Mouse (Mus musculus) urinary bladder, postnatal 4 days (tissue): Measurements from ENCODE around the gene Uba7.
A peak's percentile ranks its signal among the peaks of the same experiment; 100 is the strongest.

ENCODE experiments used
- DNase-seq, 2 experiments: peaks; one replicate each; pipeline ENCODE4 v3.0.0; 2021 to 2022; ENCODE audit warnings: low spot score in 2 of 2

The Uba7 gene

GRCm38 (mm10) chr9:107961881-107962280, 13.4 kb upstream of the Uba7 start:
- DNase-seq = no peak

- DNase-seq = no peak
These were observed 12.4 kb upstream of the Uba7 start for GRCm38 (mm10) chr9:107962916-107963315.

GRCm38 (mm10) chr9:107963700-107964099, 11.6 kb upstream of the Uba7 start:
- DNase-seq = peak; percentile 73 to 90

DNA sequence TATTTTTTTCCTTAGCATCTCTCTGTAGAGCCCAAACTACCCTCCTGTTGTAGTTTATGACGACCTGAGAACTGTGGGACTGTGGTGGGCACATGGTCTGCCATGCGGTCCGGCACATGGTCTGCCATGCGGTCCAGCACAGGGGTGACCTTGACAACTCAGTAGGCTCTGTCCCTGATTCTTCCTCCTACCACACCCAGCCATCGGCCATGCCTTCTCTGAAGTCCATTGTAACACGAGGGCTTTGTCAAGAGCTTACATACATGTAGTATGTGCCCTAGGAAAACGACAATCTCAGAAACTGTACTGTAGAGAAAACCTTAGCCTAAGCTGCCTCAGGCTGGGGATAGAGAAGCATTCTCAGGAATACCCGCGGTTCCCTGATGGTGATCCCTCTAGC, 10.6 kb upstream of the Uba7 start:
- DNase-seq = no peak

DNA sequence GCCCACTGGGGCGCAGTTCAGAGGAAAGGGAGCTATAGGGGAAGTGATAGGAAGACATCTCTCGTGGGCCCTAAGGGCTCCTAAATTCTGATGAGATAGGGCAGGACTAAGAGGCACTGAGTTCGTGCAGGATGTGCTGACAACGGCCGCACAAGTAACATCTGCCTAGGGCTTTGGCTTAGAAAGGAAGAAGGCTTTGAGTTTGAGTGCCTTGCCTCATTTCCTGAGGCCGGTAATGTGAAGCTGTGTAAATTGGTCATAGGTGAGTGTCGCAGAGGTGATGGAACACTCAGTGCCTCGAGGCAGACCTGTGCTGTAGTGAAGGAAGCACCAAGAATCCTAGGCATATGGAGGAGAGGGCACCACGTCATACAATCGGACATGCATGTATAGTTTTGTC, 8.6 kb upstream of the Uba7 start:
- no peak for DNase-seq

- DNase-seq = no peak
These were observed 7.9 kb upstream of the Uba7 start for GRCm38 (mm10) chr9:107967437-107967836.

GRCm38 (mm10) chr9:107968531-107968930, 6.8 kb upstream of the Uba7 start:
- DNase-seq = no peak

DNA sequence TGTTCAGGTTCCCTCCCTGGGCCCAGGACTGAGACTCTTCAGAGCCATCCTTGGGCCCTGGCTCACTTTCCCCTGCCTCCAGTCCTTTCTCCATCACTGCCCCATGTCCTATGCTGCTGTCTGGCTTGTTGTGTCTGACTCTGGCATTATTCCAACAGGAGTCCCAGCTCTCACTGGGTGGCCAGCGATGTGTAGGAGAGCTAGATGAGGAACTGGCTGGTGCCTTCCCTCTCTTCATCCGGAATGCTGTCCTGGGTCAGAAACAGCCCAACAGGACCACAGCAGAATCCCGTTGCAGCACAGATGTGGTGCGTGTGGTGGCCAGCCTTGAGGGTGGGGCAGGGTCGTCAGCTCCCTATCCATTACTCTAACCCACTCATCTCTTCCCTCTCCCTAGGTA, 5.0 kb upstream of the Uba7 start:
- no peak for DNase-seq

DNA sequence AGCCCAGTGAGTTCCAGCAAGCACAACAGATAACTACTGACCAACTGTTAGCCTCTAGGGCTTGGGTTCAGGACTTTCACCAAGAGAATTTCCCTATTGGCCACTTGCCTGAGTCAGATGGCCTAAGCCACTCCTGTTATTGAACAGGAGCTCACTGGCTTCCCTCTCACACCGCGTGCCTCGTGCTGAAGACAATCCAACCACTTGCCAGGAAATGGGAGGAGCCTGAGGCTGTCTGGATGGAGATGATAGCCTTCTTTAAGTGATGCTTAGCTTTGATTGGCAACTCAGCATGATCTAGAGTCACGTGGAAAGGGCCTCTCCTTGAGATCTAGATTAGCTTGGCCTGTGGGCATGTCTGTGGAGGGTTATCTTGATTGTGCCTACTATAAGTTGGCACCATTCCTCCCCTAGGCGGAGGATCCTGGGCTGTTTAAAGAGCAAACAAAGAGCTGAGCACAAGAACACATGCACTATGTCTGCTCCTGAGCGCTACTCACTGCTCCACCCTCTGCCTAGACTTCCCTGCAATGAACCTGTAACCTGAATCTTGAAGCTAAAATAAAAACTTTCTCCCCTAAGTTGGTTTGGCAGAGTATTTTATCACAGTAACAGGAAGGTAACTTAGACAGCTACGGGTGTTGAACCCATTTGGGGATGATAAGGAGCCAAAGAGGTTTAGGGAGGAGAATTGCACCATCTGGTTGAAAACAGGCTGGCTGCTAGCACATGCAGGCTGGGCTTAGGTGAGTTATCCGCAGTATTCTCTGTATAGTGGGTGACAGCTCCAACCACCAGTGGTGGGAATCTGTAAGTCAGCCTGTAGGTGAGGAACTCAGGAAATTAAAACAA, 3.4 kb upstream of the Uba7 start:
- DNase-seq = no peak

GRCm38 (mm10) chr9:107974491-107975171, 674 bp upstream of the Uba7 start:
- no peak for DNase-seq

GRCm38 (mm10) chr9:107978815-107979214, 3.5 kb downstream of the Uba7 start:
- no peak for DNase-seq

- no peak for DNase-seq
These were observed 6.6 kb downstream of the Uba7 start for GRCm38 (mm10) chr9:107981684-107982605.

- peak; percentile 83 to 84 for DNase-seq
These were observed 7.5 kb downstream of the Uba7 start, which contains the start of gene Gm20661 for GRCm38 (mm10) chr9:107982681-107983346. TSS of gene Gm20661 (plus strand) at chr9:107983058.

- DNase-seq = peak; percentile 83 to 87
These were observed 8.2 kb downstream of the Uba7 start for GRCm38 (mm10) chr9:107983421-107983890.

DNA sequence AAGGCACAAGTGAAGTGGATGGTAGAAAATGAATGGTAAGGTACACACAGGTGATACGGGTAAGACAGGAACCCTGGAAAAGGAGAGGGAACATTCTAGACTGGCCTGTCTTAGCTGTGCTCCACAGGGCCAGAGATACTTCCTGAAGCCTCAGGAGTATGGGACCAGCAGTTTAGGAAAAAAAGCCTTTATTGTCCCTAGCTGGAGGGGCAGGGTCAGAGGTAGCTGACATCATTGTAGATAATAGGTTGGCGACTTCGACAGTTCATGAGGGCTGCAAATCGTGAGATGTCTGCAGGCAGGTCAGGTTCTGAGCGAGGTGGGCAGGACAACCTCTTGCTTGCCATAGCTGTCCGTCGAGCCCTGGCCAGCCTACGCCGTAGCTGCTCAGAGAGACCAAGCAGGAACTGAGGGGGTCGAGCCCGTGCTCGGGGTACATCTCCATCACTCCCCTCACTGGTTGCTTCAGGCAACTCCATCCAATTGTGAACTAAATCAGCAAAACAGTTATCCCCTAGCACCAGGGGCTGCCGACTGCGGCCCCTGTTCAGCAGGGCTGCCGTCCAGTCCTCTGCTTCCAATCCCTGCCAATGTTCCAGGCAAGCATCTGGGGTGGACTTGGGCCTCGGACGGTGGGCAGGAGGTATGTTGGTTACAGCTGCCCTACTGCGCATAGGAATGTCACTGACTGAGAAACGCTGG, 8.9 kb downstream of the Uba7 start:
- no peak for DNase-seq

DNA sequence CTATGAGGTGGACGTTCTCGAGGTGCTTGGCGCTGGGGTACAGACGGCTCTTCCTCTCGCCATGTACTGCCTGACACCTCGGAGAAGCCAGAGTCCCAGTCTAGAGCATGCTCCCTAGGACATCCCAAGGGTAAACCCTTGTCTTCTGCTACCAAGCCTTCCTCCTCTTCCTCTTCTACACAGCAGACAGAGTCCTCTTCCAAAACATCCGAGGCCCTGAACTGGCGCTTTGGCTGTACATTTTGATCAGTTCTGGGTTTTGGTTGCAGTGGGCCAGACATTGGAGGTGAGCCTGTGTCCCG, 9.4 kb downstream of the Uba7 start:
- DNase-seq = no peak

- DNase-seq = peak; percentile 89 to 92
These were observed 10.1 kb downstream of the Uba7 start, which contains the start of gene Inka1 for GRCm38 (mm10) chr9:107985131-107986119. TSS of gene Inka1 (minus strand) at chr9:107985879.

- peak; percentile 75 to 85 for DNase-seq
These were observed 11.1 kb downstream of the Uba7 start for GRCm38 (mm10) chr9:107986376-107986775.

DNA sequence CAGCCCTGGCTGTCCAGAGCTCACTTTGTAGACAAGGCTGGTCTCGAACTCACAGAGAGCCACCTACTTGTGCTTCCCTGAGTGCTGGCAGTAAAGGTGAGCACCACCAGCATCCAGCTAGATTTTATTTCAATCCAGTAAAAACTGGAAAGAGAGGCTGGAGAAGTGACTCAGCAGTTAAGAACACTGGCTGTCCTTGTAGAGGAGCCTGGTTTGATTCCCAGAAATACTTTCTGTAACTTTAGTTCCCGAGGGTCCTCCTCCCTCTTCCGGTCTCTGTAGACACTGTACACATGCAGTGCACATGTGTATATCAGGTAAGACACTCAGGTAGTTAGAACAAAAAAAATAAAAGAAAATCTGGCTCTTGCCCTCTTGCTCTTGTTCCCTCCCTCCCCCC, 12.6 kb downstream of the Uba7 start:
- no peak for DNase-seq

DNA sequence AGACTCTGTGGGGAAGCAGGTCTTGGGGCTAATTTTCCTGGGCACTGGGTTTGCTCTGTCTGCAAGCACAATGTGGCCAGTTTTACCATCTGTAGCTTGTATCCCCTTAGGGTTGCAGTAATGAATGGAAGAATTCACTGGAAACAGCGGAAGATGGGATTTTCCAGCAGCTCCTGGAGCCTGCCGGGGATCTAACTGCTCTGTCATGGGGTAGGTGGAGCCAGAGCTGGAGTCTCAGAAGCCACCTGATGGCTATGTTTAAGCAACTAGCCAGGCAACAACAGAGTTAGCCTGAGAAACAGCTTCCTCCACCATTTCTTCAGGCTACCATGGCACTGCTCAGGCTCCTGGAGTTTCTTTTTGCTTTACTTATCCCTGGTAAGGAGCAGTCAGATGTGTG, 16.9 kb downstream of the Uba7 start, which contains the start of gene Cdhr4:
Cdhr4 (plus strand) TSS at position 301 of the 400 bp plus-strand sequence.
- DNase-seq = no peak
